17 mouse cellular contexts compared by ENCODE assay signal in genomic region chr8:70928096-70928495, GRCm38 (mm10). TPM values are rescaled to one million over a fixed set of nuclear protein-coding genes. Genes with fewer than 3 reads are reported as not detected.
DNase-seq lines count a peak whose midpoint lies in the region; ATAC-seq and TF ChIP-seq lines count a peak whose summit lies in the region.
"Had no signal": no experiment of that assay in that cellular context is flagged by ENCODE, and none has a peak within 500 bp of the region (broad histone marks: within the 10 kb centered on the region; RNA-seq: fewer than 3 reads in every experiment).

No protein-coding gene starts in this region.

- no peak overlapping the region for H3K4me3 ChIP-seq in limb, embryonic 13.5 days
- no peak overlapping the region for H3K4me3 ChIP-seq in limb, embryonic 10.5 days
- H3K4me3 ChIP-seq in C2C12 (ENCODE audit: insufficient read depth, poor library complexity, severe bottlenecking) = no peak overlapping the region
- H3K4me3 ChIP-seq: erythroblast, embryonic 14.5 days; midbrain, embryonic 13.5 days had no signal

- ATAC-seq in limb, embryonic 13.5 days (ENCODE audit: low FRiP score, low read depth) = peak; percentile 58
- ATAC-seq: midbrain, embryonic 13.5 days had no signal

- H3K36me3 ChIP-seq in limb, embryonic 13.5 days = peaks cover 13% of the 10 kb centered on the region; the same call in 1 of the 2 replicates
- 0 out of 2 replicates have a peak, but pooled peaks cover 9% of the 10 kb centered on the region for H3K36me3 ChIP-seq in limb, embryonic 10.5 days
- H3K36me3 ChIP-seq in C2C12 (ENCODE audit: control insufficient read depth, insufficient read depth) = no peaks in the 10 kb centered on the region
- H3K36me3 ChIP-seq: G1E had no signal

- peak; percentile 35 for DNase-seq in gastrocnemius, postnatal 25 days
- DNase-seq in gastrocnemius, adult 18-20 months (ENCODE audit: low spot score) = no peak
- no peak for DNase-seq in limb, embryonic 10.5 days (ENCODE audit: low spot score)
- DNase-seq in brain, embryonic 14.5 days (ENCODE audit: low read depth) = peak; percentile 15
- no peak for DNase-seq in ovary, postnatal 14 days (ENCODE audit: low spot score)
- DNase-seq: adrenal gland, postnatal 36 days; cerebellum, postnatal 10 days; embryo, embryonic 11 days; heart, postnatal 14 days; thymus, postnatal 14 days had no signal

- H3ac ChIP-seq in C2C12 (ENCODE audit: control insufficient read depth, insufficient read length, low read depth) = no peak overlapping the region

- no peak overlapping the region for H3K9ac ChIP-seq in limb, embryonic 13.5 days
- H3K9ac ChIP-seq: midbrain, embryonic 13.5 days had no signal

- TF ChIP-seq POLR2A in brain, embryonic 14.5 days (IDR thresholded peaks at IDR 0.05; ENCODE audit: borderline replicate concordance, extremely low read depth, insufficient read depth, insufficient read length, poor library complexity, severe bottlenecking) = no peak

- no peaks in the 10 kb centered on the region for H3K4me1 ChIP-seq in limb, embryonic 13.5 days
- no peaks in the 10 kb centered on the region for H3K4me1 ChIP-seq in limb, embryonic 10.5 days
- H3K4me1 ChIP-seq: midbrain, embryonic 13.5 days had no signal

- H3K79me2 ChIP-seq in C2C12 (ENCODE audit: control insufficient read depth, insufficient read depth) = no peaks in the 10 kb centered on the region

- WGBS in limb, embryonic 13.5 days = 87% methylated on average over 3 of the region's 3 CpGs
- WGBS in limb, embryonic 10.5 days = 93% methylated on average over 3 of the region's 3 CpGs

- H3K9me3 ChIP-seq in limb, embryonic 13.5 days = no peaks in the 10 kb centered on the region
- H3K9me3 ChIP-seq in limb, embryonic 10.5 days (replicated peaks) = no peaks in the 10 kb centered on the region
- H3K9me3 ChIP-seq: G1E; midbrain, embryonic 13.5 days had no signal

- no peaks in the 10 kb centered on the region for H3K79me3 ChIP-seq in C2C12 (ENCODE audit: low read depth)

- H3K27me3 ChIP-seq in limb, embryonic 13.5 days = no peaks in the 10 kb centered on the region
- no peaks in the 10 kb centered on the region for H3K27me3 ChIP-seq in limb, embryonic 10.5 days (ENCODE audit: low read depth, poor library complexity, severe bottlenecking)
- no peaks in the 10 kb centered on the region for H3K27me3 ChIP-seq in C2C12 (ENCODE audit: control insufficient read depth, insufficient read depth, insufficient read length)
- H3K27me3 ChIP-seq: midbrain, embryonic 13.5 days had no signal

- no peak for TF ChIP-seq CTCF in C2C12 (IDR thresholded peaks at IDR 0.05; ENCODE audit: control insufficient read depth, insufficient read depth, insufficient read length)
- no peak for TF ChIP-seq CTCF in brain, embryonic 14.5 days (IDR thresholded peaks at IDR 0.05; ENCODE audit: borderline replicate concordance, extremely low read depth, insufficient read depth, insufficient read length)

- H3K4me2 ChIP-seq in limb, embryonic 13.5 days (replicated peaks) = no peak overlapping the region
- H3K4me2 ChIP-seq: midbrain, embryonic 13.5 days had no signal

- no peak overlapping the region for H3K27ac ChIP-seq in limb, embryonic 13.5 days
- no peak overlapping the region for H3K27ac ChIP-seq in limb, embryonic 10.5 days
- H3K27ac ChIP-seq: macrophage; midbrain, embryonic 13.5 days had no signal

TF ChIP-seq in C2C12, 6 proteins besides CTCF, POLR2A, EP300 and RAD21:
- TF ChIP-seq MYOG (IDR thresholded peaks at IDR 0.05; ENCODE audit: control insufficient read depth, extremely low read depth, insufficient read length) (no peak), MYOD1 (IDR thresholded peaks at IDR 0.05; ENCODE audit: control insufficient read depth, insufficient read length, low read depth) (peak; percentile 53)

RNA-seq across cellular contexts. Expression of gene Map1s, which starts 22.4 kb away (rescaled TPM):
- total RNA-seq in gastrocnemius, postnatal 25 days (2021) = 10 to 100 TPM; 11.6 to 11.7 TPM
- total RNA-seq in gastrocnemius, adult 18-20 months (2021) = 10 to 100 TPM in 1 of 2 experiments, 1 to 10 TPM in 1; 9.4 to 13.7 TPM
- polyA plus RNA-seq in limb, embryonic 13.5 days (2015; fragmentation: Nextera tagmentation; extraction: Ambion mirVana) = 52.8 and 57.8 TPM in 2 replicates
- 67.8 and 71.4 TPM in 2 replicates for polyA plus RNA-seq in limb, embryonic 10.5 days (2016; fragmentation: Nextera tagmentation; extraction: Ambion mirVana)
- polyA plus RNA-seq in C2C12 (2012; fragmentation: generic; extraction: Trizol) = 59.7 TPM
- polyA plus RNA-seq in brain, embryonic 14.5 days (2012; rRNA removed) = 76.8 and 80.6 TPM in 2 replicates

RNA-seq across cellular contexts. Expression of gene Rpl18a, which starts 30.9 kb away (rescaled TPM):
- total RNA-seq in gastrocnemius, postnatal 25 days (2021) = 100 to 1,000 TPM; 829 to 878 TPM
- total RNA-seq in gastrocnemius, adult 18-20 months (2021) = 1,000 to 10,000 TPM; 1,014 to 1,053 TPM
- 4,263 and 4,460 TPM in 2 replicates for polyA plus RNA-seq in limb, embryonic 13.5 days (2015; fragmentation: Nextera tagmentation; extraction: Ambion mirVana)
- polyA plus RNA-seq in limb, embryonic 10.5 days (2016; fragmentation: Nextera tagmentation; extraction: Ambion mirVana) = 3,636 and 3,729 TPM in 2 replicates
- polyA plus RNA-seq in C2C12 (2012; fragmentation: generic; extraction: Trizol) = 4,918 TPM
- 3,092 and 4,066 TPM in 2 replicates for polyA plus RNA-seq in brain, embryonic 14.5 days (2012; rRNA removed)

RNA-seq across cellular contexts. Expression of gene Slc5a5, which starts 35.5 kb away (rescaled TPM):
- total RNA-seq in gastrocnemius, postnatal 25 days (2021) = not detected
- total RNA-seq in gastrocnemius, adult 18-20 months (2021) = under 1 TPM in 1 of 2 experiments, not detected in 1; 0.07 TPM
- 0.39 and 0.45 TPM in 2 replicates for polyA plus RNA-seq in limb, embryonic 13.5 days (2015; fragmentation: Nextera tagmentation; extraction: Ambion mirVana)
- 0.16 and 0.23 TPM in 2 replicates for polyA plus RNA-seq in limb, embryonic 10.5 days (2016; fragmentation: Nextera tagmentation; extraction: Ambion mirVana)
- polyA plus RNA-seq in C2C12 (2012; fragmentation: generic; extraction: Trizol) = 0.13 TPM
- polyA plus RNA-seq in brain, embryonic 14.5 days (2012; rRNA removed) = 1.2 and 1.3 TPM in 2 replicates
- total RNA-seq: adrenal gland, postnatal 36 days; G1E; liver, adult 2 months had no signal
- polyA plus RNA-seq: liver, adult 2 months; macrophage had no signal

RNA-seq across cellular contexts. Expression of gene Ccdc124, which starts 54.4 kb away (rescaled TPM):
- 10 to 100 TPM; 58.3 to 58.8 TPM for total RNA-seq in gastrocnemius, postnatal 25 days (2021)
- 10 to 100 TPM; 72.6 to 76.5 TPM for total RNA-seq in gastrocnemius, adult 18-20 months (2021)
- 113 and 117 TPM in 2 replicates for polyA plus RNA-seq in limb, embryonic 13.5 days (2015; fragmentation: Nextera tagmentation; extraction: Ambion mirVana)
- 174 and 187 TPM in 2 replicates for polyA plus RNA-seq in limb, embryonic 10.5 days (2016; fragmentation: Nextera tagmentation; extraction: Ambion mirVana)
- polyA plus RNA-seq in C2C12 (2012; fragmentation: generic; extraction: Trizol) = 142 TPM
- 94.9 and 111 TPM in 2 replicates for polyA plus RNA-seq in brain, embryonic 14.5 days (2012; rRNA removed)

Comparison
In these comparisons a context has a peak if more than half of its experiments do, and no peak if none do; other contexts are left out.
1. DNase-seq: peak in gastrocnemius, postnatal 25 days (single experiment) and brain, embryonic 14.5 days (single experiment); none in gastrocnemius, adult 18-20 months (single experiment), limb, embryonic 10.5 days (single experiment) and ovary, postnatal 14 days (single experiment).